Mouse (Mus musculus): ENCODE results near the gene Aph1a.
"Not testable (repeated sequence)": the region's sequence is repeated elsewhere in the genome, so short reads cannot be mapped to it uniquely, and the experiment has no call there.

The Aph1a gene

DNA sequence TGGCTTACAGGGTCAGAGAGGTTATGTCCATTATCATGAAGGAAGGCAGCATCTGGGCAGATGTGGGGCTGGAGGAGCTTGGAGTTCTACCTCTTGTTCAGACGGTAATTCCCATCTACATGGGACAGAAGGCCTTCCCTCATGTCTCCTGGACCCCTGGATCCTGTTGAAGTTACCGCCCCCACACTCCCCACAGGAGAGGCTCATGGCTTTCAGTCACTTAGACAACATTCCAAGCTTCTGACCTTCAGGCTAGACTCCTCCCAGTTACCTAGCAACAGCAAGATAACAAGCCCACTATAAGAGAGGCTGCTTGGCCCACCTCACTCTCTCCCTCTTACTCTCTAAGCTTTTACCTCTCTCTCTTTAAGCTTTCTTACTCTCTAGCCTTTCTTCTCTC is 26.8 kb downstream of the Aph1a start:
- not testable (repeated sequence) for DNase-seq (ENCODE audit: low read depth)

DNA sequence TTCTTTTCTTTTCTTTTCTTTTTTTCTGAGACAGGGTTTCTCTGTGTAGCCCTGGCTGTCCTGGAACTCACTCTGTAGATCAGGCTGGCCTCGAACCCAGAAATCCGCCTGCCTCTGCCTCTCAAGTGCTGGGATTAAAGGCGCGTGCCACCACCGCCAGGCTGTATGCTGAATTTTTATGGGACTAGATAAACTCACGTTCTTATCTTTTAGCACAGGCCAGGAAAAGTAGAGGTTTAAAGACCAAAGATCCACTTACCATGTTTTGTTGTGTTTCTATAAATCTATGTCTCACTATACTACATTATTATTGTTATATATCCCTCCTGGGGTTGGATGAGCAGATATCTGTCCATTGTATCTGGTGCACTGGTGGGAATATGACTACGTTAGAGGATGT is 29.7 kb downstream of the Aph1a start:
- not testable (repeated sequence) for DNase-seq (ENCODE audit: low read depth)

DNA sequence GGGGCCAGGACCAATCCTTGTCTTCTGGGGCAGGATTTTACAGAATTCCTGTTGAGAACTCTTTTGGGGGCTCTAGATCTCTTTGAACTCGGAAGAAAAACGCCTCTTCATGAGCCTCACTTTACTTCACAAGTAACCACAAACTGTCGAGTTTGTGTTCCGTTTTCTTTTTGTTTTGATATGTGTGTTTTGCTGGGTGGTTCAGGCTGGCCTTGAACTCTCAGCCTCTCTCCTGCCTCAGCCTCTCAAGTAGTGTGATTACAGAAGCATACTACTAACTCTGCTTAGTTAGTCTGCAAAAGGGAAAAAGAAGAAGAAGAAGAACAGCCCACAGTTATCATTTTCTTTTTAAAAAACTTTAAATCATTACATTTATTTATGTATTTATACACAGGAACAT is 30.4 kb downstream of the Aph1a start:
- peak; percentile 36 for DNase-seq (ENCODE audit: low read depth)

DNA sequence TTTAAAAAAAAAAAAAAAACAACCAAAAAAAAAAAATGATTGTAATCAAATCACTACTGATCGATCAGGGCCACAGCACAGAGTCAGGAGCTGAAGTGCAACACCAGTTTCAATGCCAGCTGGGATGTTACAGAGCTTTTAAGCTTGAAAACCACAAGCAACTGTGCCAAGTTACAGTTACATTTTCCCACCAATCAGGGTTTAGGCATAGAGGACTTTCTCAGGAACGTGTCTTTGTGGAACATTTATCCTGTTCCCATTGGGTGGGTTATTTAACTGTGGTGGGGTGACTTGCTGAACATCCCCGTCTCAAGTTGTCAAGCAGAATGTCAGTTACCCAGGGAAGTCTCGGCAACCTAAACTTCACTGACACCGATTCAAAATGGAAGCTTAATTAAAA is 31.3 kb downstream of the Aph1a start:
- no peak for DNase-seq (ENCODE audit: low read depth)

DNA sequence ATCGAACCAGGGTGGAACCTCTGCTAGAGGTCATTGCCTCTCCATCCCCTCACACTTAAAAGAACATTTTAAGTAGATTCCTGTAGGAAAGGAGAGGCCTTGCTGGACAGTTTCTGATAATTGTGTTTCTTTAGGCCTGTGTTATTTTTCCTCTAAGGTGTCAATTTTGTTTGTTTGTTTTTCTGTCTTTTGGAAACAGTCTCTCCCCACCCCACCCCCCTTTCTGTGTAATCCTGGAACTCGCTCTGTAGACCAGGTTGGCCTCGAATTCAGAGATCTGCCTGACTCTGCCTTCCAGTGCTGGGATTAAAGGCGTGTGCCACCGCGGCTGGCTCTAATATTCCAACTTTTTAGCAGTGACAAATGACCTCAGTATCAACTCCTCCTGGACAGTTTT is 34.5 kb downstream of the Aph1a start:
- DNase-seq (ENCODE audit: low read depth): peak; percentile 30

DNA sequence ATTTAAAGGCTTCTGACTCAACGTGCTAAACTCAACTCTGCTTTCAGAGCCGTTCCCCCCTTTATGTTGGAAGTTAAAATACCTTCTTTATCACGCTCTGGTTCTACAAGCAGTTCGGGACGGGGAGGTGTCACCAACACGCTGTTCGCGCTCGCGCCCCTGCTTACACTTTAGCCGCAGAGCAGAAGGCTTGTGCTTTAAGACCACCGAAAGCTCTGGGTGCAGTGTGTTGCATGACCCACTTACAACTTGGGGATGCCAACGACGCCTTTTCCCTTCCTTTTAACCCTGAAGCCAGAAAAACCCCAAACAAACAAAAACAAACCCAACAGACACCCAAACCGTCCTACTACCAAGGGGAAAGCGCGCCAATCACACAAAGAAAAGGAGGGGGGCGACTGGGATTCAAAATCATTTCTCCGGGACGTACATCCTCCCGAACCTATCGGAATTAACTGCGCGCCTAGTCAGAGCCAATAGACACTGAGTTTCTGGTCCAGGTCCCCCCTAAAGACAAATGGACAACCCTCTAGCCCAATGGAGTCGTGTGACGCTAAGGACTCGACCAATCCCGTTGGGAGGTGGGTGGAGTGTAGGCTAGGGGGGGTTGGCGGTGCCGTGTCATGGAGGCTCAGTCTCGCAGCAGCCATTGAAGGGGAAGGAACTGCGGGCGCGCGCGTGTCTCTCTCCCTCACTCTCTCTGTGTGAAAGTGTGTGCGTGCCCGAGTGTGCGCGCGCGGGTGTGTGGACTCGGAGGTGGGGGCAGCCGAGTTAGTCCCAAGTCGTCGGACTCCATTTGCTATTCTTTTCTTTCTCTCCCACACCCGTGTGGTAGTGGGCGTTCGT is 35.1 kb downstream of the Aph1a start, which contains the start of gene Anp32e:
Gene Anp32e, plus strand, starts transcription at position 589 of the 846 bp plus-strand sequence.
- DNase-seq (ENCODE audit: low read depth): peak; percentile 98

DNA sequence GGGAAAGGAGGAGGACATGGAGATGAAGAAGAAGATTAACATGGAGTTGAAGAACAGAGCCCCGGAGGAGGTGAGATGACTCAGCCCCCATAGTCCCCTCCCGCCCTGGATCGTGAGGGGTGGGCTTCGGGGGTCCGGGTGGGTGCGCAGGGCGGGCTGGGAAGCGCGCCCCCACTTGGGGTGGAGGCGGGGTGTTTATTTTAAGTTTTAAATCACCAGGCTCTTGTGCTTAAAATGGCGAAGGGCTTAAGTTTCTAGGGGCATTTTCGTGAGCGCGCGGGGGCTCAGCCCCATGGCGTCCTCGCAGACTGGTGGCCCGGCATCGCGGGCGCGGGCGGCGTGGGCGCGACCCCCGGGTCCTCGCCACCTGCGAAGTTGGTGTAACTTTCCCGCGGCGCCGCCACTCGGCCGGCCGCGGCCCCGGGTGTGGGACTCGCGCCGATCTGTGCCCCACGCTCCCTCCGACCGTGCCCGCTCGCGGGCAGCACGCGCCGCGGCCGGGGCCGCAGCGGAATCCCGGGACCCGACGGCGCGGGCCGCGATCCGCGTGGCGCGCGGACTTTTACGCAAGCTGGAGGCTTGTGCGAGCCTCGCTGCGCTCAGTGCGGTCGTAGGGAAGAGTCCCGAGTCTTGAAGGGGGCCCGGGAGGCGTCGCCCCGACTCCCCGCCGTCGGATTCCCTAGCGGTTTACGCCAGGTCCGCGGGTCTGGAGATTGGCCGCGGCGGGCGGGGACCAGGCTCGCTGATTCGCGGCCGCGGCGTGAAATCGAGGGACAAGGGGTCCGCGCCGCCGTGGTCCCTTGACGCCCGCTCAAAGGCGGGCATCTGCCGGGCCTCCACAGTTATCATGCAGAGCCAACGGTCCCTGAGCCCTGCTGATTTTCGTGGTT is 36.1 kb downstream of the Aph1a start:
- peak; percentile 67 for DNase-seq (ENCODE audit: low read depth)

DNA sequence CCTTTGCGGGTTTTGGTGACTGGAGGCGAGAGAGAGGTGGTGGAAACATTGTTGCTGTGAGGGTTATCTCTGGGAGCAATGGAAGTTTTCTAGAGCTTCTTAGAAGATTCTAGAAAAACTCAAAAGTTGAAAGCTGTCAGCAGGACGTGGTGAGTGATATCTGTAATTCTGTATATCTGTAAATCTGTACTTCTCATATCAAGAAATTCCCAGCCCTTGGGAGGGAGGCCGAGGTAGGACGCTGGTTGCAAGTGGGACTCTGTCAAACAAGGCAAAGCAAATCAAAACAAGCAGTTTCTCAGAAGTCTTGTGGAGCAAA is 36.7 kb downstream of the Aph1a start:
- DNase-seq (ENCODE audit: low read depth): peak; percentile 60

DNA sequence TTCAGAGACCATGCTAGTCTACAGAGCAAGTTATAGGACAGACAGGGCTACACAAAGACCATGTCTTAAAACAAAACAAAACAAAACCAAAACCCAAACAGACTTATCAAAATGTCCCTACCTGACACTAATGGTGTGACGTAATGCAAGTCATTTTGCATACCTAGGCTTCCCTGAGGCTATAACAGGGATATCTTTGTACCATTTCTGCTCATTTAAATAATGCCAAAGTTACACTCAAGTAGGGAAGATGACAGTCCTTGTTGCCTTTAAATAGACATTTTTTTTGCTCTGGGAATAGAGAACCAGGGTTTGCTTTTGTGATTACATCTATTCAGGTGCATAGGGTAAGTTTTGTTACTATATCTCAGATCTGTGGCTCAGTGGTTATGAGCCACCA is 37.7 kb downstream of the Aph1a start:
- peak; percentile 35 for DNase-seq (ENCODE audit: low read depth)

DNA sequence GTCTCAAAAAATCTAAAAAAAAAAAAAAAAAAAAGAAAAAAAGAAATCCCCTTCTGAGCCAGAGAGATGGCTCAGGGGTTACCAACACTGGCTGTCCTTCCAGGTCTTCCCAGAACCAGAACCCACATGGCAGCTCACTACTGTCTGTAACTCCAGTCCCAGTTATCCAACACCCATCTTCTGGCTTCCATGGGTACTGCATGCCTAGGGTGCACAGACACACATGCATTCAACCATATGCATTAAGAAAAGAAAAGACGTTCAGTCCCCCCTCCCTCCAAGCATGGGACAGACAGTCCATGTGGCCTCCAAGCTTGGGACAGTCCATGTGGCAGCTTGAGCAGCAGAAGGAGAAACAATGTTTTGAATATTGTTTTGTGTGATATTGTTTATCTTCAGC is 38.4 kb downstream of the Aph1a start:
- DNase-seq (ENCODE audit: low read depth): peak; percentile 23

DNA sequence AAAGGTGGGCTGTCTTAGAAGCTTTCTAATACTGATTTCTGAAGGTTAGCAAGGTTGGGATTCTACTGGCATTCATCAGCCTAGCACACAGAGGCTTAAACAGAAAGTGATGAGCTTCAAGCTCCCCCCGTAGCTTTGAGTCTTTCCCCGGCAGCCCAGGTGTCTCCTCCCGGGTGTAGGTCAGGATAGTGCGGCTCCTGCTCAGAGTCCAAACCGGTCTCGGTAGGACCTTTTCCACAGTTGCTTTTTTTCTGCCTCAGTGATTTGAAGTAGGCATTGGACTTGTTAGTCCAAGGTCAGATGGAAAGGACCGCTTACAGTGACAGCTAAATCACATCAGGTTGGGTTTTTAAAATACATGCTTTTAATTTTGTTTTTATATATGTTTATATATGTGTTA is 38.8 kb downstream of the Aph1a start:
- DNase-seq (ENCODE audit: low read depth): no peak

DNA sequence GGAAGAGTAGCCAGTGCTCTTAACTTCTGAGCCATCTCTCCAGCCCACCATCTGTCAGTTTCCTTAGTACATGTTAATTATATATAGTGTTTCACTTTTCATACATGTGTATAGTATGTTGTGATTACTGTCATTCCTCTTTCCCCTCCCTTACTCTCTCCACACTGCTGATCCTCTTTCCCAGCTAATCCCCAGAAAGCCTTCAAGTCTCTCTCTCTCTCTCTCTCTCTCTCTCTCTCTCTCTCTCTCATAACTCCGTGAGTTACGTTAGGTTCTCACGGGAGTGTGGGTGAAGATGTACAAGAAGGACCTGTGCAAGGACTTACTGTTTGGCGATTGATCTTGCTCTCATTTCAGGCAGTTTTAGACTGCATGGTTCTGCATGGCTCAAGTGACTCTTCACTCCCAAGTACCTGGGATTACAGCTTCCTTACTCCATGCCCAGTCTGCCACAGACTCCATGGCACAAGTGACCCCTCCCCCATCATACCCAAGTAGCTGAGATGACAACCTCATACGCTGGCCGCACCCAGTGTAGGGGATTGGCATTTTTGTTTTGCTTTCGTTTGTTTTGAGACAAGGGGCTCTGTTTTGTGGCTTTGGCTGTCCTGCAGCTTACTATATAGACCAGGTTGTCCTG is 39.5 kb downstream of the Aph1a start:
- DNase-seq (ENCODE audit: low read depth): no peak

DNA sequence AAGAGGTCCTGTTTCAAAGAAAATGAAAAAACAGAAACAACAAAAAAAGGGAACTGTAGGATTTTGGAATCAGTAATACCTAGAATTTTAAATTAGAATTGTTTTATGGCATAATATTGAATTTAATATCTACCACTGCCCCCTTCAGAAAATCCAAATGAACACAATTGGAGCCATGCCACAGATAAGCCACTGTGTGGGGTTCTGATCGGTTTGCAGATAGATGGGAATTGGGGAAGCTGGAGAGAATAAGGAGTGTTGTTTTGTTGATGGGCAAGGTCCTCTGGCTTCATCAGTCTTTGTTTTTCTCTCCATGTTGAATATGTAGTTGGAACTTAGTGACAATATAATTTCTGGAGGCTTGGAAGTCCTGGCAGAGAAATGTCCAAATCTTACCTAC is 40.7 kb downstream of the Aph1a start:
- DNase-seq (ENCODE audit: low read depth): no peak

DNA sequence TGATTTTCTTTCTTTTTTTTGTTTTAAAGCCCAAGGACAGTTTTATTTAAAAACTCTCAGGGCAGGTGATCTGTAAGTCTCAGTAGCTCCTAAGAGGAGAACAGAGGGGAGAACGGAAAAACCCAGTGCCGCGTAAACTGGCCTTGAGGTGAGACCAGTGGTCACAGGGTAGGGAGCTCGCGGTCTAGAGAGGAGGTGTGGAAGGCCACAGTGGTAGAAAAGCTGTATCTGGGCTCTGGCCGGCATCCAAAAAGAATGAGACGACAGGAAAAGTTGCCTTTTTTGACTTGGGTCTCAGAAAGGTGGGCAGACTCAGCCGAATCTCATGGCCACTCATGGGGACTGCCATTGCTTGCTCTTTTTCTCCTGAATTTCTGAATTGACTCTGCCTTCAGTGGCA is 44.4 kb downstream of the Aph1a start:
- DNase-seq (ENCODE audit: low read depth): no peak

DNA sequence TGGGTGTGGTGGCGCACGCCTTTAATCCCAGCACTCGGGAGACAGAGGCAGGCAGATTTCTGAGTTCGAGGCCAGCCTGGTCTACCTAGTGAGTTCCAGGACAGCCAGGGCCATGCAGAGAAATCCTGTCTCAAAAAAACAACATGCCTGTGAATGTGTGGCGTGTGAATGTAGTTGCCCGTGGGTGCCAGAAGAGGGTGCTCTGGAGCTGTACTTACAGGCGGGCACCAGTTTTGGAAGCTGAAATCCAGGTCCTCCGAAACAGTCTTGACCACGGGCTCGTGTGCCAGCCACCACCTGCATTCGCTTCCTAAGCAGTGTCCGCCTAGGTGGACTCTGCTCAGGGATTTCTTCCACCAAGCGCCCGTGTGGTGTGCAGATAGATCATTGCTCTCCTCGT is 45.1 kb downstream of the Aph1a start:
- no peak for DNase-seq (ENCODE audit: low read depth)

DNA sequence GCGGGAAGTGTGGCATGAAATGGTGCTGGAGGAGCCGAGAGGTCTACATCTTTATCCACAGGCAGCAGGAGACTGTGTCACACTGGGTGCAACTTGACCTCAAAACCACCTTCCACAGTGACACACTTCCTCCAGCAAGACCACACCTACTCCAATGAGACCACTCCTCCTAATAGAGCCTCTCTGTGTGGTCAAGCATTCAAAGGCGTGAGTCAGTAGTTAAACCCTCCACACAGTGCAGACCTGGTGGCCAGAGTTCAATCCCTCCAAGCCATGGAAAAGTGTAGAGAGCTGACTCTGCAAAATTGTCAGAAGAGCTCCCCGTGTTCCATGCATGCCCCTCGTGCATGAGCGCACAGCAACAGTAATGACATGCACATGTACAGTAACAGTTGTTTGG is 49.0 kb downstream of the Aph1a start:
- no peak for DNase-seq (ENCODE audit: low read depth)

DNA sequence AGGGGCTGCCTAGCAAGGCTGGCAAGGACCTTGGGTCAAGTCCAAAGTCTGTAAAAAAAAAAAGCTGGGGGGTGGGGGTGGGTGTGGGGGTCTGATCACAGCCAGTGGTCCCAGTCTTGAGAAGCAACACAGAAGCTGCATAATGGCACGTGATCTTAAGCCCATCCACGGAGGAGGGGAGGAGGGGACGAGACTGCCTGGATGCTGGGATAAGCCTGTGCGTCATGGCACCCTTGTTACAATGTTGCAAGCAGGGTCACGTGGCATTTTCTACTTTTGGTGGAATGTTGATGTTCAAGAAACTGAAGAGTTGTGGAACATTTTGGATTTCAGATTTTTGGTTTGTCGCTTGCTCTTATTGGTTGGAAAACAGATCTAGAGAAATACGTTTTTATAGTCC is 49.5 kb downstream of the Aph1a start:
- DNase-seq (ENCODE audit: low read depth): no peak

DNA sequence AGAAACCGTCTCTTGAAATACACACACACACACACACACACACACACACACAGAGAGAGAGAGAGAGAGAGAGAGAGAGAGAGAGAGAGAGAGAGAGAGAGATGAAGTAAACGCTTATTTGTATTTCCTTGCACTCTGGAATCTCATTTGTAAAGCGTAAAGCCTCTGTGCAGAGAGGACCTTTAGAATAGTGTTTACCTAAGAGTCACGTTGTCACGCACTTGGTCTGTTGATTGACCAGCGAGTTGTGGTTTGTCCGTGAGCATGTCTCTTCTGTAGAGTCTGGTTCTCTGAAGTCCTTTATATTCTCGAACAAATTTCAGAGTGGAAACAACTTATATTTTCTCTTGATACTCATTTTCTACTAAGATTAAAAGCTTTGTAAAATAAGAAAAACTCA is 51.0 kb downstream of the Aph1a start:
- no peak for DNase-seq (ENCODE audit: low read depth)

DNA sequence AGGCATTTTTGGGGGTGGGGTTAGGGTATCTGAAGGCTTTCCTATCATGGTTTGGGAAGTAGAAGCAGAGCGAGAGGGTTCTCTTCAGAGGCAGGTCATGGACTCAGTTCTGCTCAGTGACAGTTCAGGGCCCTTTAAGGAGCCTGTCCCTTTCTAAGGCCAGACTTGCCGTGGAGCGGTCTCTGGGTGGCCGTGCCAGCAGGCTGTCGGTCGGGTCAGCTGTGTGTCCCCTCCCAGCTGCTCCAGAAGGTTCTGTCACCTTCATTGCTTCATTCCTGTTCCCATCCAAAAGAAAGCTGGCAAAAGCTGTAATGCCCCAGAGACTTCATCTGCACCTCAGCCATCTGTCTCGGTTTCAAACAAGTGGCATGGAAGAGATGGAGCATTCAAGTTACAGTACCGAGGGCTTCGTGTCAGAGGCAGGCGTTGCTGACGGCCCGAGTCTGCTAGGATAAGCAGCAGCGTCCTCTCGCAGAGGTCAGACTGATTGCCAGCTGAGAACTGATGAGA is 52.0 kb downstream of the Aph1a start:
- DNase-seq (ENCODE audit: low read depth): no peak
